Mouse (Mus musculus): ENCODE data around the gene Ppef1. TPM values are rescaled to one million over a fixed set of nuclear protein-coding genes. Genes with fewer than 3 reads are reported as not detected.

Ppef1 gene
- polyA plus RNA-seq (2012; rRNA removed; ENCODE audit: low replicate concordance): not detected in 2 replicates

GRCm38 (mm10) chrX:160735650-160736049, at the start of gene Ppef1:
Gene Ppef1, minus strand, starts transcription at chrX:160735765.

GRCm38 (mm10) chrX:160767713-160768112, 32.1 kb upstream of the Ppef1 start, which contains the start of gene Rs1:
Gene Rs1, plus strand, starts transcription at chrX:160768013.

Other genes with a start within 250 kb of the Ppef1 start
- gene Phka2, start 233.6 kb downstream of the Ppef1 start, polyA plus RNA-seq (2012; rRNA removed; ENCODE audit: low replicate concordance): 30.1 and 41.7 TPM in 2 replicates
- not detected in 2 replicates for gene Rs1, start 32.2 kb upstream of the Ppef1 start, polyA plus RNA-seq (2012; rRNA removed; ENCODE audit: low replicate concordance)
- 0.07 TPM in 1 of 2 replicates, not detected in the other for gene Gja6, start 171.3 kb upstream of the Ppef1 start, polyA plus RNA-seq (2012; rRNA removed; ENCODE audit: low replicate concordance)

Measured in mammary gland, adult 2 months (tissue).